8 mouse cellular contexts compared by ENCODE assay signal in the genomic region with DNA sequence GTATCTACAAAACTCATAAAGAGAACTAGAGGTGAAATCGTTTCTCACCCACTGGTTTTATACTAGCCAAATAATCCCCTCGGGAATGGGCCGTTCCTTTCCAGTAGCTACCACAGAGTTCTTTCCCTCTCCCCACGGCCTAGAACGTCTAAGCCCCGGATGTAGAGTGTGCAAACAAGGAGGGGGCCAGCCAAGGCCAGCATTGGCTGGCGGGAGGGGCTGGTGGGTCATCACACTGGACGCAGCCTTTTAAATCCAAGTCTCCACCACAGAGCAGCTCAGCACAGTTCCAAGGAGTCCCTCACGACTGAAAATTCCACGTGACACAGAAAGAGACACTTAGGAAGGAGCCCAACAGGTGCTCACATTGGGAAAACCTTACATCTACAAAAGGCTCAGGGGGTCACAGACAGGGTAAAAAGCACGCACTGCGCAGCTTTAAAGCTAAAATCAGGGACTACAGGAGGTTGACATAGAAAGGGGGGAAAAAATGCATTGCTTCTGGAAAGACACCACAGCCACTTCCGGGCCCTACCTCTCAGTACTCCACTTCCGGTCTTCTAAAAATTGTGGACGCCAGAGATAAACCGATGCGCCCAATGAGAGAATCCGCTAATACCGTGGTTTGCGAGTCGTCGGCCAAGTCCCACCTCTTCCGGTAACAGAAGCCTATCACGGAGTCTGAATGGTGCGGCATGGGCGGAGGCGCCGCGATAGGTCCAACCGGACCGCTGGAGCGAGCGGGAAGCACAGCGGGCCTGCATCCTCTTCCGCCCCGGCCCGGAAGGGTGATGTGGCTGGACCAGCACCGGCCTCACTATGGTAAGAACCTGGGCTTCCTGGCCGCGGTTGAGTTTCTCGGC. TPM values are rescaled to one million over a fixed set of nuclear protein-coding genes. Genes with fewer than 3 reads are reported as not detected.
DNase-seq lines count a peak whose midpoint lies in the region; ATAC-seq lines count a peak whose summit lies in the region.

Tmem167 (plus strand) TSS at position 162 of the 863 bp plus-strand sequence.
Xrcc4 (minus strand) TSS at position 647 of the 863 bp plus-strand sequence.

- peak; percentile 89 for DNase-seq in WW6 (ENCODE audit: low read depth, low spot score)
- peak; percentile 86 to 94 for DNase-seq in cerebellum, postnatal 4 days (ENCODE audit: low spot score in 2 of 2)
- peak; percentile 98 for DNase-seq in gastrocnemius, adult 18-20 months (ENCODE audit: low spot score)
- DNase-seq in left cerebral cortex, adult 18-20 months (ENCODE audit: low spot score in 2 of 2): peak; percentile 97 to 98
- DNase-seq in right cerebral cortex, adult 18-20 months: peak; percentile 99
- DNase-seq in urinary bladder, postnatal 10 days (ENCODE audit: low spot score): peak; percentile 86

- H3K4me2 ChIP-seq in hindbrain, embryonic 16.5 days (ENCODE audit: low read length): peak within 1 kb of the TSS; percentile 76

- no peaks in the 10 kb centered on the region for H3K27me3 ChIP-seq in hindbrain, embryonic 16.5 days (replicated peaks; ENCODE audit: control insufficient read depth, insufficient read depth, low read length)

- H3K36me3 ChIP-seq in hindbrain, embryonic 16.5 days (ENCODE audit: control insufficient read depth, insufficient read depth, low read length): no peaks in the 10 kb centered on the region
- no peaks in the 10 kb centered on the region for H3K36me3 ChIP-seq in macrophage (ENCODE audit: inconsistent target)

- H3K79me2 ChIP-seq in macrophage (ENCODE audit: inconsistent target): peaks cover 69% of the 10 kb centered on the region

- H3K9ac ChIP-seq in hindbrain, embryonic 16.5 days (ENCODE audit: low read depth, low read length): peak within 1 kb of the TSS; percentile 87

- H3K4me1 ChIP-seq in hindbrain, embryonic 16.5 days (ENCODE audit: control insufficient read depth, insufficient read depth, low read depth, low read length): peaks cover 7% of the 10 kb centered on the region

- peak within 1 kb of the TSS; percentile 89 for H3K27ac ChIP-seq in hindbrain, embryonic 16.5 days (ENCODE audit: low read depth, low read length)
- peak within 1 kb of the TSS; percentile 88 for H3K27ac ChIP-seq in macrophage

- H3K9me3 ChIP-seq in hindbrain, embryonic 16.5 days (ENCODE audit: control insufficient read depth, low read length): no peaks in the 10 kb centered on the region

- ATAC-seq in hindbrain, embryonic 16.5 days: peak; percentile 100

- peak within 1 kb of the TSS; percentile 75 for H3K4me3 ChIP-seq in hindbrain, embryonic 16.5 days (ENCODE audit: low read length)
- peak within 1 kb of the TSS; percentile 92 for H3K4me3 ChIP-seq in macrophage (ENCODE audit: inconsistent target)

- whole genome bisulfite sequencing in hindbrain, embryonic 16.5 days: 2% methylated on average over 41 of the region's 41 CpGs
- WGBS in macrophage (ENCODE audit: missing documents): 4% methylated on average over 40 of the region's 41 CpGs

RNA-seq across cellular contexts. Expression of gene Tmem167, which starts in this region (rescaled TPM):
- total RNA-seq in gastrocnemius, adult 18-20 months (2021): 1 to 10 TPM; 5.7 to 6.7 TPM
- polyA plus RNA-seq in hindbrain, embryonic 16.5 days (2015; fragmentation: Nextera tagmentation; extraction: Ambion mirVana): 40.9 and 42.7 TPM in 2 replicates
- 10 to 100 TPM; 21.7 to 22.3 TPM for total RNA-seq in left cerebral cortex, adult 18-20 months (2021)
- 10 to 100 TPM; 15.0 to 61.4 (median 38.4) TPM for total RNA-seq in macrophage (2018; cell fraction: chromatin; rRNA removed)
- 10 to 100 TPM; 10.5 to 16.7 (median 13.1) TPM for total RNA-seq in macrophage (2018; cell fraction: cytosol; rRNA removed)
- 10 to 100 TPM; 11.6 to 54.9 (median 25.0) TPM for total RNA-seq in macrophage (2018; cell fraction: nucleus; rRNA removed)
- polyA plus RNA-seq in macrophage (2018): 9.3 to 17.3 TPM (median 12.3 TPM) in 3 replicates

RNA-seq across cellular contexts. Expression of gene Xrcc4, which starts in this region (rescaled TPM):
- 1 to 10 TPM; 7.8 to 9.5 TPM for total RNA-seq in gastrocnemius, adult 18-20 months (2021)
- polyA plus RNA-seq in hindbrain, embryonic 16.5 days (2015; fragmentation: Nextera tagmentation; extraction: Ambion mirVana): 16.5 and 18.6 TPM in 2 replicates
- 10 to 100 TPM; 13.3 to 16.2 TPM for total RNA-seq in left cerebral cortex, adult 18-20 months (2021)
- 10 to 100 TPM in 25 of 26 experiments, 1 to 10 TPM in 1; 9.8 to 50.5 (median 35.2) TPM for total RNA-seq in macrophage (2018; cell fraction: chromatin; rRNA removed)
- 10 to 100 TPM; 13.4 to 21.3 (median 16.9) TPM for total RNA-seq in macrophage (2018; cell fraction: cytosol; rRNA removed)
- 10 to 100 TPM; 10.8 to 44.3 (median 26.2) TPM for total RNA-seq in macrophage (2018; cell fraction: nucleus; rRNA removed)
- 13.3 to 22.3 TPM (median 21.4 TPM) in 3 replicates for polyA plus RNA-seq in macrophage (2018)

Comparison
In these comparisons a context has a peak if more than half of its experiments do, and no peak if none do; other contexts are left out.
1. Peak in every context shown above with its lines: DNase-seq, ATAC-seq, H3K4me3 ChIP-seq and H3K27ac ChIP-seq.